Mouse (Mus musculus) spleen, adult 2 months (tissue): Measurements from ENCODE around the gene AC161166.1. TPM values are rescaled to one million over a fixed set of nuclear protein-coding genes. Genes with fewer than 3 reads are reported as not detected.

ENCODE experiments used
- DNase-seq, 2 experiments: peaks; one replicate each; pipeline versions ENCODE4 v3.0.0 to v3.0.0-alpha.2; 2012 to 2021; ENCODE audit warnings: low spot score in 2 of 2, low read depth in 1 of 2
- H3K27ac ChIP-seq: fragments of 200-500 bp; 2 replicates; pipeline ENCODE4 v1.5.1; 2012; ENCODE audit warnings: low read length, inconsistent platforms; ENCODE audit not compliant: insufficient read depth
- H3K27me3 ChIP-seq: fragments of 200-500 bp; 2 replicates; pipeline ENCODE4 v1.6.1; 2012; ENCODE audit warnings: mild to moderate bottlenecking, moderate library complexity, low read length, inconsistent platforms; ENCODE audit not compliant: control insufficient read depth, insufficient read depth
- H3K36me3 ChIP-seq: fragments of 200-500 bp; 2 replicates; pipeline ENCODE4 v1.6.1; 2012; ENCODE audit warnings: mild to moderate bottlenecking, low read length, inconsistent platforms; ENCODE audit not compliant: control insufficient read depth, insufficient read depth
- H3K4me1 ChIP-seq: fragments of 200-500 bp; 2 replicates; pipeline ENCODE4 v1.6.1; 2011; ENCODE audit warnings: inconsistent platforms; ENCODE audit not compliant: control insufficient read depth, insufficient read depth, insufficient read length
- H3K4me3 ChIP-seq: fragments of 200-500 bp; 2 replicates; pipeline ENCODE4 v1.5.1; 2011; ENCODE audit warnings: mild to moderate bottlenecking, inconsistent platforms; ENCODE audit not compliant: insufficient read depth, insufficient read length; ENCODE audit errors: extremely low read depth
- CTCF ChIP-seq: fragments of 200-500 bp; IDR thresholded peaks from 2 replicates; pipeline ENCODE4 v1.5.1; 2011; ENCODE audit warnings: mild to moderate bottlenecking, inconsistent platforms; ENCODE audit not compliant: insufficient read depth, insufficient read length, insufficient replicate concordance; ENCODE audit errors: extremely low read depth
- POLR2A ChIP-seq: fragments of 200-500 bp; IDR thresholded peaks from 2 replicates; pipeline ENCODE4 v1.6.1; 2011; ENCODE audit warnings: low read depth, low read length, inconsistent platforms
- WGBS: fragments of 180-500 bp; shearing (Covaris S2); methylation state at CpG from one replicate; pipeline ENCODE4 v1.1.7; 2018; 5-methylcytosine and 5-hydroxymethylcytosine counted together
- polyA plus RNA-seq: library from polyadenylated mRNA; depleted of rRNA; stranded (reverse); fragments of >200 nt; gene quantifications from 2 replicates; pipeline ENCODE4 v1.2.3, GENCODE M21; 2012

The AC161166.1 gene
- polyA plus RNA-seq, 1 experiment, result not detected

- H3K27ac ChIP-seq, result no peak overlapping the region
- H3K36me3 ChIP-seq, result peaks cover 3% of the 10 kb centered on the region
- TF ChIP-seq POLR2A (no peak), CTCF (no peak)
- WGBS, result 79% methylated on average over 18 of the region's 18 CpGs
- DNase-seq, result no peak
- H3K4me1 ChIP-seq, result peaks cover 8% of the 10 kb centered on the region
- H3K4me3 ChIP-seq, result no peak overlapping the region
- peaks cover 15% of the 10 kb centered on the region for H3K27me3 ChIP-seq
Observed at GRCm38 (mm10) chr7:24480121-24480941, 31.9 kb downstream of the AC161166.1 start.

- H3K27ac ChIP-seq, result no peak overlapping the region
- H3K4me1 ChIP-seq, result peaks cover 8% of the 10 kb centered on the region
- TF ChIP-seq CTCF, result no peak
- TF ChIP-seq POLR2A, result no peak
- H3K27me3 ChIP-seq, result peaks cover 15% of the 10 kb centered on the region
- H3K4me3 ChIP-seq, result no peak overlapping the region
- peaks cover 5% of the 10 kb centered on the region for H3K36me3 ChIP-seq
- no peak for DNase-seq
- 86% methylated on average over 2 of the region's 2 CpGs for WGBS
Observed at GRCm38 (mm10) chr7:24479685-24480084, 32.6 kb downstream of the AC161166.1 start.

DNA sequence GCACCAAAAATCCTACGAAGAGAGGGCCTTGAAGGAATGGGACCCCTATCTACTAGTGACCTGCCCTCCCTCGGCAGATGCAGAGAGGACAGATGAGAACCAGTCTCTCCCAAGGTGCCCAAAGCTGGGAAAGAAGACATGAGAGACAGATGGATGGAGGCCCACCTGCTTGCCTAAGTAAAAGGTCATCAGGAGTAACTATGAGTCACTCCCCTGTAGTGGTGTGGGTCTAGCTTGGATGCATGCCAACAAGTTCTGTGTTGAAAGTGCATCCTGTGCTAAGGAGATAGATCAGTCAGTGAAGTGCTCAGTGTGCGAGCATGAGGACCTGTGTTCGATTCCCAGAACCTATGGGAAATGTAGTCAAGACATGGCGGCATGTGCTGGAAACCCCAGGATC is 33.3 kb downstream of the AC161166.1 start:
- no peak for DNase-seq
- TF ChIP-seq POLR2A (no peak), CTCF (no peak)
- H3K4me1 ChIP-seq, result peaks cover 8% of the 10 kb centered on the region
- no peak overlapping the region for H3K4me3 ChIP-seq
- peaks cover 15% of the 10 kb centered on the region for H3K27me3 ChIP-seq
- peaks cover 10% of the 10 kb centered on the region for H3K36me3 ChIP-seq
- no peak overlapping the region for H3K27ac ChIP-seq
- 86% methylated on average over 5 of the region's 5 CpGs for WGBS

GRCm38 (mm10) chr7:24476856-24477255 is 35.4 kb downstream of the AC161166.1 start:
- DNase-seq, result no peak
- Histone ChIP-seq H3K27me3 (peaks cover 4% of the 10 kb centered on the region; the same call in 1 of the 2 replicates), H3K27ac (no peak overlapping the region), H3K4me1 (peaks cover 7% of the 10 kb centered on the region), H3K4me3 (no peak overlapping the region), H3K36me3 (peaks cover 24% of the 10 kb centered on the region)
- WGBS, result 92% methylated on average over 7 of the region's 7 CpGs
- TF ChIP-seq POLR2A, result no peak
- no peak for TF ChIP-seq CTCF

DNA sequence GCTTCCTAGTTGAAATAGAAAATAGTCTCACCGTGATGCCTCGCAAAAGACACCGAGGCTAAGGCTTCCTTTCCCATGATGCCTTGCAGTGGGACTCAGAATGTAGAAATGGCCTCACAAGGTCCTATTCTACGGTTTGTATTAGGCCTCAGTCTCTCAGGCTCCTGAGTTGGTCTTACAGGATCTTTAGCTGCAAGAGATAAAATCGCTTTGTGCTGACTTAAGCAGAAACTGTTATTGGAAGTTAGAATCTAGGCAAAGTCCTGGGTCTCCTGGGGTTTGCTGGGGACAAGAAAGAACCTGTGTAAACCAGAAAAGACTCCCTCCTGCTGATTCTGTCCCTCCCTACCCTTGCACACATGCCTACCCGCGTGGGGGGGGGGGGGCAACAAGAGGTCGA is 35.9 kb downstream of the AC161166.1 start:
- Histone ChIP-seq H3K4me3 (no peak overlapping the region), H3K27ac (no peak overlapping the region), H3K36me3 (peaks cover 24% of the 10 kb centered on the region), H3K27me3 (no peaks in the 10 kb centered on the region), H3K4me1 (peaks cover 2% of the 10 kb centered on the region; the same call in 1 of the 2 replicates)
- TF ChIP-seq CTCF (no peak), POLR2A (no peak)
- DNase-seq, result no peak
- 84% methylated on average over 8 of the region's 8 CpGs for WGBS

DNA sequence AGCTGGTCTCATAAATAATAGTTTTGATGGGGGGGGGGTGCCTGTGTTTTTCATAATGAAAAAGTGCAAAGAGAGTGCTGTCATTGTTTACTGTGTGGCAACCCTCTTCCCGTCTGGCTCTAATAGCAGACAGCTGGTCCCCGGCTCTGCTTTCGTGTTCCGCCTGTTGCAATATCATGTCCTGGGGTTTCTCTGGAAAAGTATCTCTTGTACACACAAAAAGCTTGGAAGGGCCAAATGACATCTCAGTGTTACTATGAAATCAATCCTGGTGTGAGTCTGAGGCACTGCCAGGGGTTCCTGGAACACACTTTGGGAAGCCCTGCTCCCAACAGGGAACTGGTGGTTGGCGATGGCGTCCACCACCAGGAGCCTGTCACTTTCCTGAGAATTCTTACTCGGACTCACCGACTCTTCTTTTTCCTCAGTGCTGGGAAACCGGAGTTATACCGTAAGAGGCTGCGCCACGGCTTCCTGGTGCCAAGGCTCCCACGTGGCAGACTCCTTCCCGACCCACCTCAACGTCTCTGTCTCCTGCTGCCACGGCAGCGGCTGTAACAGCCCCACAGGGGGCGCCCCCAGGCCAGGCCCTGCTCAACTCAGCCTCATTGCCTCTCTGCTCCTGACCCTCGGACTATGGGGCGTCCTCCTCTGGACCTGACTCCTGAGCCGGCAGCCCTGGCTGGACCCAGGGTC is 37.3 kb downstream of the AC161166.1 start:
- Histone ChIP-seq H3K27ac (no peak overlapping the region), H3K4me3 (no peak overlapping the region)
- TF ChIP-seq CTCF, result no peak
- TF ChIP-seq POLR2A, result no peak

GRCm38 (mm10) chr7:24473913-24474529 is 38.2 kb downstream of the AC161166.1 start:
- TF ChIP-seq CTCF (peak; percentile 90; the same call in 1 of the 2 replicates), POLR2A (no peak)
- Histone ChIP-seq H3K36me3 (peaks cover 29% of the 10 kb centered on the region), H3K4me3 (no peak overlapping the region), H3K27me3 (no peaks in the 10 kb centered on the region), H3K27ac (no peak overlapping the region), H3K4me1 (peaks cover 2% of the 10 kb centered on the region; the same call in 1 of the 2 replicates)
- 60% methylated on average over 10 of the region's 10 CpGs for WGBS
- DNase-seq, result peak in 1 of 2 experiments; percentile 66

More for the DNA sequence above, 37.3 kb downstream of the AC161166.1 start:
- Histone ChIP-seq H3K36me3 (peaks cover 27% of the 10 kb centered on the region), H3K4me1 (peaks cover 2% of the 10 kb centered on the region; the same call in 1 of the 2 replicates), H3K27me3 (no peaks in the 10 kb centered on the region)
- no peak for DNase-seq
- WGBS, result 87% methylated on average over 21 of the region's 21 CpGs
